Mouse (Mus musculus) bone marrow, adult 2 months (tissue): ENCODE measurements around the gene Panx2. TPM values are rescaled to one million over a fixed set of nuclear protein-coding genes. Genes with fewer than 3 reads are reported as not detected.
A peak's percentile ranks its signal among the peaks of the same experiment; 100 is the strongest.

Source experiments
- H3K27ac ChIP-seq: fragments of 200-500 bp; 2 replicates; pipeline ENCODE4 v1.5.1; 2012; ENCODE audit warnings: low read depth, mild to moderate bottlenecking, control low read depth, inconsistent platforms, low read length; ENCODE audit not compliant: control insufficient read depth, poor library complexity, insufficient read depth
- H3K4me1 ChIP-seq: fragments of 200-500 bp; 2 replicates; pipeline ENCODE4 v1.6.1; 2011; ENCODE audit warnings: low read length; ENCODE audit not compliant: control insufficient read depth, insufficient read depth
- H3K4me3 ChIP-seq: fragments of 200-500 bp; replicated peaks from 2 replicates; pipeline ENCODE3; 2011; ENCODE audit warnings: mild to moderate bottlenecking, low read depth, low read length, control low read depth; ENCODE audit not compliant: control insufficient read depth
- CTCF ChIP-seq: fragments of 200-500 bp; IDR thresholded peaks from 2 replicates; pipeline ENCODE4 v1.5.1; 2011; ENCODE audit warnings: low read length, control low read depth; ENCODE audit not compliant: control insufficient read depth, insufficient read depth
- POLR2A ChIP-seq: fragments of 200-500 bp; IDR thresholded peaks from 2 replicates; pipeline ENCODE4 v1.6.1; 2011; ENCODE audit warnings: low read depth, mild to moderate bottlenecking, control low read depth, low read length, borderline replicate concordance; ENCODE audit not compliant: control insufficient read depth
- WGBS: fragments of 180-500 bp; shearing (Covaris S2); methylation state at CpG from one replicate; pipeline ENCODE4 v1.1.7; 2018; 5-methylcytosine and 5-hydroxymethylcytosine counted together
- polyA plus RNA-seq: library from polyadenylated mRNA; stranded (reverse); fragments of >200 nt; gene quantifications from 2 replicates; pipeline ENCODE4 v1.2.4, GENCODE M21; 2011; ENCODE audit warnings: low replicate concordance; ENCODE audit not compliant: missing spikeins, insufficient read depth, insufficient read length

The Panx2 gene
- polyA plus RNA-seq, 1 experiment, result 0.45 TPM

DNA sequence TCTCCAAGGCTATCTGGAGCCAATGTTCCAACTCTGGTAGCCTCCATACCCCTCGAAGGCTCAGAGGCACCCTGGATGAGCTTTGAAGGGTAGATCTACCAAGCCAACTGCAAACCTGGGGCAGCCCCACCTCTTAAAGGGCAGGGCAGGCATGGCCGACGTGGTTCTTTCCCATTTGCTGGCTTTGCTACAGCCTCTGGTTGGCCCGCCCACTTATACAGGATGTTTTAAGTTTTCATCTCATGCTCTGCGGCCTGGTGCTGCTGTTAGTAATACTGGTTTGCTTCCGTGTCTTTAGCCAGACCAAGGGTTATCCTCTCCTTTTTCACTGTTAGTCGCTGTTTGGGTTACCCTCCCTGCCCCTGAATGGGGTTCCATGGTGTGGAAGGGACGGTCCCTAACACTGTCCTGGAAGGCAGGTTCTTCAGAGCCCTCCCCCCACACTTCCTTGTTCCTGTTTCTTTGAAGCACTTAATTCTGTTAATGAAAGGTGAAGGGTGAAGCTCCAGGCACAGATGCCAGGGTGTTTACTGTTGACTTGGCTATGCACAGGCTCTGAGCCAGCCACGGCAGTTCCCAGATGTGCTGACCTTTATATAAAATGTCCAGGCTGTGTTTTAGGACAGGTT lies 18.8 kb downstream of the Panx2 start:
- Histone ChIP-seq H3K4me3 (peak overlapping the region; percentile 69), H3K4me1 (peaks cover 5% of the 10 kb centered on the region; the same call in 1 of the 2 replicates), H3K27ac (peak overlapping the region; percentile 67)
- TF ChIP-seq CTCF (no peak), POLR2A (no peak)
- 4% methylated on average over 9 of the region's 9 CpGs for WGBS

DNA sequence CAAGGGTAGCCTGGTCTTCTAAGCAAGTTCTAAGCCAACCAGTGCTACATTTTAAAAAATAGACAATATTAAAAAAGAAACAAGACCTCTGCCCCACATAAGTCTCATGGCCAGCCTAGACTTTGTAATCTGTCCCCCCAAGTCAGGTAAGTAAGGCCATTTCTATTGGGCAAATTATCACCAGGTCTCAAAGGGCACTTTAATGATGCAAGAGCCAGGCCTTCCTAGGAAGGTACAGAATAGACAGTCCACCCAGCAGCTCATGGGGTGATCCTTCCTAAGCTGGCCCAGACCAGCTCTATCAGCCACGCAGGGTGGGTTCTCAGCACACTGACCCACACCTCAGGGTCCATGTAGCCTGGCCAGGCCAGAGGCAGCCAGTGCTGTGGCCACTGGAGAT lies 24.4 kb downstream of the Panx2 start:
- H3K27ac ChIP-seq, result no peak overlapping the region
- H3K4me1 ChIP-seq, result no peaks in the 10 kb centered on the region; the same call in 1 of the 2 replicates
- WGBS, result 97% methylated on average over 1 of the region's 1 CpGs

DNA sequence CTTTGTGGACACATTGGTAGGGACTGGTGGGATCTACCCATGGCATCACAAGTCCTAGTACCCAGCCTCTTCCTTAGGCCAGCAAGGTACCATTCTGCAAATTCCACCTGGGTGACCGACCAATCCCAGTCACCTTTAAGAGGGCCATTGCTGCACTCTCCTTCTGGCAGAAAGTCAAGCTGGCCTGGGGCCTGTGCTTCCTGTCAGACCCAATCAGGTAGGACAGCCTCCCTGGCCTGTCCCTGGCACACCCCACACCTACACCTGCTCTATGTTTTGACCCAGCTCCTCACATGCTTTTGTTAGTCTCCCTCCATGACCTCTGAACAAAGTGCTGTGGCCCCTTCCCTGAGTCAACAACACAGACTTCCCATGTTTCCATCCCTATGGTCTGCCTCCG lies 25.3 kb downstream of the Panx2 start:
- H3K27ac ChIP-seq, result no peak overlapping the region
- H3K4me1 ChIP-seq, result no peaks in the 10 kb centered on the region; the same call in 1 of the 2 replicates
- TF ChIP-seq CTCF (no peak), POLR2A (no peak)
- no peak overlapping the region for H3K4me3 ChIP-seq
- whole genome bisulfite sequencing, result 88% methylated on average over 2 of the region's 2 CpGs

More for the DNA sequence above, 24.4 kb downstream of the Panx2 start:
- no peak overlapping the region for H3K4me3 ChIP-seq
- no peak for TF ChIP-seq CTCF
- no peak for TF ChIP-seq POLR2A

DNA sequence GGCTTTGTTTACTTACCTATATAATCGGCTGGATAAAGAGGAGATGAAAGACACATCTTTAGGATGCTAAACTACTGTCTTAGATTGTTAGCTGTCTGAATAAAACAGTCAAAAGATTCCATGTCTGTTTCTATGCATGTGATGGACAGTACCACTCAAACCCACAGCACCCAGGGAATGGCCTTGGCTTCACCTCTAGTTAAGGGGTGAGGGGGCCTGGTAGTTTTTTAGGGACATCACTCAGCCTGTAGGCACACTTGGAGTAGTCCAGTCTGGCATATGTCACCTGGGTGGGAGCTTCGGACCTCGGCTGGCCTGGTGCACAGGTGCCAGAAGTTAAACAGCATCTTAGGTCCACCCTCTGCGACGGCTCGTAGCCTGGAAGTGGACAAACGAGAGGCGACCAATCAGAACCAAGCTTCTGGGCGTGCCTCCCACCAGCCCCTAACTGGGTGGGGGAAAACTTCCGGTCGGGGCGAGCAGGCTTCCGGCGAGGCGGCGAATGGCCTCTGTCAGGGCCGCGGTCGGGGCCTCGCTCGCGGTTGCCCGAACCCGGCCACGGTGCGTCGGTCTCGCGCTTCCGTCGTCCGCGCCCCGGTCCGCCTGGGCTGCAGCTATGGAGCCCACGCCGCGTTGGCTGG lies 29.2 kb downstream of the Panx2 start, which contains the start of gene Selenoo:
Gene Selenoo (plus strand): TSS at position 478 of the 641 bp plus-strand sequence.
- peak within 1 kb of the TSS; percentile 92 for H3K27ac ChIP-seq
- H3K4me1 ChIP-seq, result peaks cover 3% of the 10 kb centered on the region; the same call in 1 of the 2 replicates
- 2% methylated on average over 38 of the region's 38 CpGs for WGBS
- TF ChIP-seq POLR2A (peak; percentile 82; the same call in 1 of the 2 replicates), CTCF (no peak)
- peak within 1 kb of the TSS; percentile 89 for H3K4me3 ChIP-seq

DNA sequence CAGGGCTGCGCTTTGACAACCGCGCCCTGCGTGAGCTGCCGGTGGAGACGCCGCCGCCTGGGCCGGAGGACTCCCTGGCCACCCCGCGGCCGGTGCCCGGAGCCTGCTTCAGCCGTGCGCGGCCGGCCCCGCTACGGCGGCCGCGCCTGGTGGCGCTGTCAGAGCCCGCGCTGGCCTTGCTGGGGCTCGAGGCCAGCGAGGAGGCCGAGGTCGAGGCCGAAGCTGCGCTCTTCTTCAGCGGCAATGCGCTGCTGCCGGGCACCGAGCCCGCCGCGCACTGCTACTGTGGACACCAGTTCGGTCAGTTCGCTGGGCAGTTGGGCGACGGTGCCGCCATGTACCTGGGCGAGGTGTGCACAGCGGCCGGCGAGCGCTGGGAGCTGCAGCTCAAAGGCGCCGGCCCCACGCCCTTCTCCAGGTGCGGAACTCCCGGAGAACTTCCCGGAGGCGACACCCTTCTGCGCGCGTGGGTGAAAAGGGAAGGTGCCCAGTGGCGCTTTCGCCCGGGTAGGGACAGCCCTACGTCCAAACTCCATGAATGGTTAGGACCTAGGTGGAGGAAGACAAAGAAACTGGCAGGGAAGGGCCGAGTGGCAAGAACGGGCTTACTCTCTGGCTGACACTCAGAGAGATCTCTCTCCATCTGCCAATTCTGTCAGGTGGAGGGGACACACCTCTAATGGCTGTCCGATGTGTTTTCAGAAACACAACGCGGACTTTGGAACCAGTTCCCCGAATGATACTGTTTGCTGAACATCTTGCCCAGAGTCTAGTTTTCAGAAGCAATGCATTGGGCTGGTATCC lies 29.9 kb downstream of the Panx2 start:
- peak overlapping the region; percentile 89 for H3K4me3 ChIP-seq
- 2% methylated on average over 68 of the region's 68 CpGs for WGBS
- peaks cover 3% of the 10 kb centered on the region; the same call in 1 of the 2 replicates for H3K4me1 ChIP-seq
- TF ChIP-seq CTCF, result no peak
- no peak for TF ChIP-seq POLR2A
- H3K27ac ChIP-seq, result peak overlapping the region; percentile 92

DNA sequence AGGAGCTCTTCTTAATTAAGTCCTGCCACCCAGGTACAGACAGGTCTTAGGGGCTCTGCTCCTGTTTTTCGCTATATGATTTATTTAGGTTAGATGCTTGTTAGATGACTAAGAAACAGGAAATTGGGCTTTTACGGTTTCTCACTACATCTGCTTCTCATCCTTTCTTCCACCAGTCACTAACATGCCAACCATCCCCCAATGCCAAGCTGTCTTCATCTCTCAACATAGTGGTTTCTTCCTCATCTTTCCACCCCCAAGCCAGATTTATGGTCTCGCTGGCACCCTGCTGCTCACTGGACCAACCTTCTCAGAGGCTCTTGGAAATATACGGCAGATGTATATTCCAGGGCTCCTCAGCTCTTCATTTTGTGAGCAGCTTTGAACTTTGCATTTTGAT lies 31.1 kb downstream of the Panx2 start:
- 83% methylated on average over 4 of the region's 4 CpGs for WGBS
- H3K27ac ChIP-seq, result no peak overlapping the region
- no peak overlapping the region for H3K4me3 ChIP-seq
- H3K4me1 ChIP-seq, result peaks cover 3% of the 10 kb centered on the region; the same call in 1 of the 2 replicates
- TF ChIP-seq CTCF (no peak), POLR2A (no peak)

DNA sequence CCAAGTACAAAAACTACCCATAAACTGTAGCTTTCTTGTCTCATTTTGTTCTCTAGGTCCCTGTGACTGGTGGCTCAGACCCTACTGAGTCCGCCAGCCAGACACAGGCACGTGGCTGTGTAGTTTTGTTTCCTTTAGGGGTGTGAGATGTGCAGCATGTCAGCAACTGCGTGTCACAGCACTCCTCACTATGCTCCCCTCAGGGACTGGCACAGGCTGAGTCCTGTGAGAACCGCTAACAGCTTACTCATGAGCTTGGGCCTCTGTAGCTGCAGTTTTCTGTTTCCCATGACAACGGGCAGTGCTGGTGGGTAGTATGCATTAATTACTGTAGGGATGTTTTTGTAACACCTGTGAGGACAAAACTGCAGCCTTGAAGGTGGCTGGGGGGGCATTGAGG lies 32.6 kb downstream of the Panx2 start:
- Histone ChIP-seq H3K27ac (no peak overlapping the region), H3K4me1 (peaks cover 3% of the 10 kb centered on the region; the same call in 1 of the 2 replicates), H3K4me3 (no peak overlapping the region)
- 86% methylated on average over 5 of the region's 5 CpGs for WGBS
- no peak for TF ChIP-seq CTCF
- no peak for TF ChIP-seq POLR2A

DNA sequence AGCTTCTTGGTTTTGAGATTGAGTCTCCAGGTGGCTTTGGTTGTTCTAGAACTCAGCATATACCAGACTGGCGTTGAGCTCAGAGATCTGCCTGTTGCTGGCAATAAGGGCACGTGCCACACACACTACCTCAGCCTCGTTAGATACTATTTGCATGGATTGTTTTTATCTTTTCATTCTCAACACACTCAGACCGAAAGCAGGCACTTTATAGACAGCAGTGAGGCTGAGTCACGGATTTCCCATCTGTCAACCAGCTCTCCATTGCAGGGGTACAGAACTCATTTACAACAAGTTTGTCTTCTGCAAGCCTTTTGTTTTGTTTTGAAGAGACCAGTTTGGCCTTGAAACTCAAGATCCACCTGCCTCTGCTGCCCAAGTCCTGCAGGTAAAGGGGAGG lies 37.9 kb downstream of the Panx2 start:
- Histone ChIP-seq H3K4me1 (no peaks in the 10 kb centered on the region; the same call in 1 of the 2 replicates), H3K27ac (no peak overlapping the region), H3K4me3 (no peak overlapping the region)
- WGBS, result 88% methylated on average over 5 of the region's 5 CpGs
- TF ChIP-seq CTCF (no peak), POLR2A (no peak)
